Mouse (Mus musculus): ENCODE results near the gene Opa1.

Gene Opa1

GRCm38 (mm10) chr16:29689187-29689819 lies 110.2 kb downstream of the Opa1 start:
- no peak for DNase-seq (ENCODE audit: low spot score in 2 of 2)

GRCm38 (mm10) chr16:29693025-29693682 lies 114.0 kb downstream of the Opa1 start:
- no peak for DNase-seq (ENCODE audit: low spot score in 2 of 2)

- no peak for DNase-seq (ENCODE audit: low spot score in 2 of 2)
Measured at GRCm38 (mm10) chr16:29693791-29694419, 114.8 kb downstream of the Opa1 start.

- DNase-seq (ENCODE audit: low spot score in 2 of 2): no peak
Measured at GRCm38 (mm10) chr16:29694420-29694959, 115.4 kb downstream of the Opa1 start.

Measured in frontal cortex, postnatal 14 days (tissue).